Mouse (Mus musculus) intestine, postnatal 0 days (tissue): Measurements from ENCODE around the gene Mlst8. TPM values are rescaled to one million over a fixed set of nuclear protein-coding genes. Genes with fewer than 3 reads are reported as not detected.
A peak's percentile ranks its signal among the peaks of the same experiment; 100 is the strongest.

Source experiments
- ATAC-seq: fragments of 200-750 bp; cut with Nextera tagmentation; 2 replicates; pipeline ENCODE4 v1.8.0; 2017; ENCODE audit warnings: mild to moderate bottlenecking, moderate TSS enrichment, moderate library complexity
- H3K27ac ChIP-seq: fragments of 300-500 bp; sonication (generic); 2 replicates; pipeline ENCODE4 v1.5.1; 2014; ENCODE audit warnings: mild to moderate bottlenecking, low read depth, low read length, moderate library complexity
- H3K27me3 ChIP-seq: fragments of 300-500 bp; sonication (generic); replicated peaks from 2 replicates; pipeline ENCODE4 v1.6.1; 2014; ENCODE audit warnings: low read length, mixed read lengths; ENCODE audit not compliant: control insufficient read depth, insufficient read depth
- H3K36me3 ChIP-seq: fragments of 300-500 bp; sonication (generic); 2 replicates; pipeline ENCODE4 v1.6.1; 2014; ENCODE audit warnings: mild to moderate bottlenecking, moderate library complexity; ENCODE audit not compliant: control insufficient read depth, insufficient read depth
- H3K4me1 ChIP-seq: fragments of 300-500 bp; sonication (generic); replicated peaks from 2 replicates; pipeline ENCODE4 v1.6.1; 2014; ENCODE audit warnings: antibody characterized with exemption, low read length, mixed read lengths; ENCODE audit not compliant: control insufficient read depth, insufficient read depth
- H3K4me2 ChIP-seq: fragments of 300-500 bp; sonication (generic); replicated peaks from 2 replicates; pipeline ENCODE4 v1.6.1; 2014; ENCODE audit warnings: low read depth, mild to moderate bottlenecking, moderate library complexity
- H3K4me3 ChIP-seq: fragments of 300-500 bp; sonication (generic); 2 replicates; pipeline ENCODE4 v1.5.1; 2014; ENCODE audit warnings: low read depth, low read length
- H3K9ac ChIP-seq: fragments of 300-500 bp; sonication (generic); 2 replicates; pipeline ENCODE4 v1.6.1; 2014; ENCODE audit warnings: mild to moderate bottlenecking, low read depth, low read length
- H3K9me3 ChIP-seq: fragments of 300-500 bp; sonication (generic); 2 replicates; pipeline ENCODE4 v1.6.1; 2016; ENCODE audit warnings: mixed run types; ENCODE audit not compliant: control insufficient read depth
- CTCF ChIP-seq: sonication (generic); IDR thresholded peaks from 2 replicates; pipeline ENCODE4 v1.5.1; 2016; ENCODE audit warnings: low read depth, mild to moderate bottlenecking, control low read depth, antibody characterized with exemption, moderate library complexity
- WGBS: fragments of 180-500 bp; shearing (Covaris S2); extraction: QIAGEN DNeasy Blood & Tissue Kit; methylation state at CpG from one replicate; pipeline ENCODE4 v1.1.7; 2014; 5-methylcytosine and 5-hydroxymethylcytosine counted together
- polyA plus RNA-seq: library from polyadenylated mRNA; unstranded; fragments of >200 nt; fragmentation: Nextera tagmentation; extraction: Ambion mirVana; gene quantifications from 2 replicates; pipeline ENCODE4 v1.2.1, GENCODE M21; 2015

The Mlst8 gene
- polyA plus RNA-seq, 1 experiment from 2014 or later, result 11.9 TPM

- Histone ChIP-seq H3K36me3 (peaks cover 40% of the 10 kb centered on the region), H3K27ac (0 out of 2 replicates have a peak overlapping the region, but pooled peaks have one; percentile 88), H3K27me3 (no peaks in the 10 kb centered on the region), H3K4me2 (peak overlapping the region; percentile 65), H3K9ac (no peak overlapping the region), H3K9me3 (no peaks in the 10 kb centered on the region), H3K4me3 (peak overlapping the region; percentile 87; the same call in 1 of the 2 replicates), H3K4me1 (peaks cover 8% of the 10 kb centered on the region)
- TF ChIP-seq CTCF, result no peak
- no peak for ATAC-seq
- 87% methylated on average over 20 of the region's 20 CpGs for WGBS
These were observed 1.6 kb downstream of the Mlst8 start for GRCm38 (mm10) chr17:24477053-24477984.

GRCm38 (mm10) chr17:24476022-24476776, 2.7 kb downstream of the Mlst8 start:
- peaks cover 40% of the 10 kb centered on the region for H3K36me3 ChIP-seq
- ATAC-seq, result no peak
- 90% methylated on average over 10 of the region's 10 CpGs for WGBS
- peaks cover 8% of the 10 kb centered on the region for H3K4me1 ChIP-seq
- no peak for TF ChIP-seq CTCF
- H3K27ac ChIP-seq, result no peak overlapping the region
- no peaks in the 10 kb centered on the region for H3K27me3 ChIP-seq
- no peak overlapping the region for H3K4me2 ChIP-seq
- no peaks in the 10 kb centered on the region for H3K9me3 ChIP-seq
- H3K9ac ChIP-seq, result no peak overlapping the region
- no peak overlapping the region for H3K4me3 ChIP-seq

- Histone ChIP-seq H3K36me3 (peaks cover 40% of the 10 kb centered on the region), H3K9ac (no peak overlapping the region), H3K9me3 (no peaks in the 10 kb centered on the region), H3K27ac (no peak overlapping the region), H3K4me3 (no peak overlapping the region), H3K4me1 (peaks cover 8% of the 10 kb centered on the region), H3K4me2 (no peak overlapping the region), H3K27me3 (no peaks in the 10 kb centered on the region)
- 85% methylated on average over 6 of the region's 6 CpGs for WGBS
- ATAC-seq, result no peak
- TF ChIP-seq CTCF, result no peak
These were observed 3.3 kb downstream of the Mlst8 start for GRCm38 (mm10) chr17:24475586-24475985.

GRCm38 (mm10) chr17:24474557-24474956, 4.3 kb downstream of the Mlst8 start:
- ATAC-seq, result no peak
- Histone ChIP-seq H3K9ac (no peak overlapping the region), H3K4me1 (peaks cover 8% of the 10 kb centered on the region), H3K27me3 (no peaks in the 10 kb centered on the region), H3K4me3 (no peak overlapping the region), H3K36me3 (peaks cover 40% of the 10 kb centered on the region), H3K9me3 (no peaks in the 10 kb centered on the region), H3K4me2 (no peak overlapping the region), H3K27ac (peak overlapping the region; percentile 86; the same call in 1 of the 2 replicates)
- TF ChIP-seq CTCF, result no peak
- WGBS, result 79% methylated on average over 5 of the region's 5 CpGs

- Histone ChIP-seq H3K4me2 (peak within 1 kb of the TSS; percentile 99), H3K9ac (peak within 1 kb of the TSS; percentile 37), H3K4me1 (peaks cover 8% of the 10 kb centered on the region), H3K4me3 (no peak within 1 kb of the TSS), H3K9me3 (no peaks in the 10 kb centered on the region), H3K27ac (peak within 1 kb of the TSS; percentile 86), H3K36me3 (peaks cover 40% of the 10 kb centered on the region), H3K27me3 (no peaks in the 10 kb centered on the region)
- WGBS, result 69% methylated on average over 6 of the region's 6 CpGs
- ATAC-seq, result no peak
- TF ChIP-seq CTCF, result no peak
These were observed 5.1 kb downstream of the Mlst8 start, which contains the start of gene Bricd5 for GRCm38 (mm10) chr17:24473612-24474275. Gene Bricd5, plus strand, starts transcription at chr17:24473884.
